Mouse (Mus musculus): Measurements from ENCODE around the gene Bysl.

GRCm38 (mm10) chr17:47596162-47596838 is 15.0 kb downstream of the Bysl start:
- TF ChIP-seq POLR2A (IDR thresholded peaks at IDR 0.05; ENCODE audit: extremely low read depth, insufficient read depth, low read length) (no peak), CTCF (IDR thresholded peaks at IDR 0.05; ENCODE audit: extremely low read depth, insufficient read depth, low read length) (no peak)

Measured in cortical plate, adult 2 months (tissue).